Mouse (Mus musculus): ENCODE data around the gene Pbx1. TPM values are rescaled to one million over a fixed set of nuclear protein-coding genes. Genes with fewer than 3 reads are reported as not detected.
A peak's percentile ranks its signal among the peaks of the same experiment; 100 is the strongest.

Pbx1 gene
- polyA plus RNA-seq, 1 experiment from 2014 or later, result 48.8 TPM

- peak overlapping the region; percentile 92 for H3K9ac ChIP-seq
- peak overlapping the region; percentile 69 for H3K4me3 ChIP-seq (ENCODE audit: low read depth, low read length)
- no peaks in the 10 kb centered on the region for H3K27me3 ChIP-seq (ENCODE audit: insufficient read depth, low read length)
- 16% methylated on average over 7 of the region's 7 CpGs for WGBS
- H3K9me3 ChIP-seq (ENCODE audit: low read depth, low read length), result no peaks in the 10 kb centered on the region
- H3K27ac ChIP-seq (ENCODE audit: low read depth), result no peak overlapping the region
- peaks cover 20% of the 10 kb centered on the region for H3K4me1 ChIP-seq (ENCODE audit: insufficient read depth)
- H3K4me2 ChIP-seq, result peak overlapping the region; percentile 68
- DNase-seq, result no peak
- no peak for TF ChIP-seq CTCF (IDR thresholded peaks at IDR 0.05; ENCODE audit: low read depth)
- H3K36me3 ChIP-seq (ENCODE audit: insufficient read depth), result peaks cover 19% of the 10 kb centered on the region
- ATAC-seq (ENCODE audit: insufficient read depth), result no peak
Measured at GRCm38 (mm10) chr1:168426281-168426680, 5.8 kb downstream of the Pbx1 start.

DNA sequence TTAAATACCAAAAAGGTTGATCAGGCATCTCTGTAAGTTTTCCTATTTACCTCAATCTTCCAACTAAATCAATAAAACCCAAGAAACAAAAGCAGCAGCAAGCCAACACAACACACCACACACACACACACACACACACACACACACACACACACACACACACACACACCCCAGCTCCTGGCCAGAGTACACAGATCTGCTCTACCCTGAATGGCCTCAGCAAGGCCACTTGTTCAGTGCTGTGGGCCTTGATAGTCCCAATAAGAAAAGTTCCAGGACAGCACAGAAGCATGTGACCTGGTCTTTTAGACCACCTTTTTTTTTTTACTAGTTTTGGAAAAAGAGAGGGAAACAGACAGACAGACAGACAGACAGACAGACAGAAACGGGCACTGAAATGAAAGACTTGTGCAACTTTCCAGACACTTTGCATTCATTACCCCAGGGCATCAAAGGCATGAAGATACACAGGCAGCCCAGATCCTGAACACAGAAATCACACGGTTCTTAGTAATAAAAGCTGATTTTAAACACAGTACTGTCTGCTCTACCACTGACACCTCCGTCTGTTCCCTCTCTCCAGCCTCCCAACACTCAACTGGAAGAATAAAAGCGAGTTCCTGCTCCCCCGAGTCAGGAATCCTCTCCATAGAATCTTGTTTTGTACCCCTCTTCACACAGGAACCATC lies 6.9 kb downstream of the Pbx1 start:
- H3K4me1 ChIP-seq (ENCODE audit: insufficient read depth), result peaks cover 20% of the 10 kb centered on the region
- H3K9me3 ChIP-seq (ENCODE audit: low read depth, low read length), result no peaks in the 10 kb centered on the region
- 24% methylated on average over 5 of the region's 5 CpGs for WGBS
- ATAC-seq (ENCODE audit: insufficient read depth), result no peak
- H3K4me2 ChIP-seq, result peak overlapping the region; percentile 68
- H3K9ac ChIP-seq, result peak overlapping the region; percentile 43
- peak overlapping the region; percentile 69 for H3K4me3 ChIP-seq (ENCODE audit: low read depth, low read length)
- H3K36me3 ChIP-seq (ENCODE audit: insufficient read depth), result peaks cover 28% of the 10 kb centered on the region
- TF ChIP-seq CTCF (IDR thresholded peaks at IDR 0.05; ENCODE audit: low read depth), result no peak
- no peaks in the 10 kb centered on the region for H3K27me3 ChIP-seq (ENCODE audit: insufficient read depth, low read length)
- DNase-seq, result no peak
- peak overlapping the region; percentile 18; the same call in 1 of the 2 replicates for H3K27ac ChIP-seq (ENCODE audit: low read depth)

- Histone ChIP-seq H3K4me3 (ENCODE audit: low read depth, low read length) (peak overlapping the region; percentile 24), H3K36me3 (ENCODE audit: insufficient read depth) (peaks cover 34% of the 10 kb centered on the region), H3K4me2 (peak overlapping the region; percentile 68), H3K4me1 (ENCODE audit: insufficient read depth) (peaks cover 28% of the 10 kb centered on the region), H3K9ac (peak overlapping the region; percentile 40), H3K27ac (ENCODE audit: low read depth) (peak overlapping the region; percentile 62; the same call in 1 of the 2 replicates), H3K9me3 (ENCODE audit: low read depth, low read length) (no peaks in the 10 kb centered on the region), H3K27me3 (ENCODE audit: insufficient read depth, low read length) (no peaks in the 10 kb centered on the region)
- DNase-seq (peak; percentile 64), ATAC-seq (ENCODE audit: insufficient read depth) (peak; percentile 64)
- WGBS, result 28% methylated on average over 11 of the region's 11 CpGs
- no peak for TF ChIP-seq CTCF (IDR thresholded peaks at IDR 0.05; ENCODE audit: low read depth)
Measured at GRCm38 (mm10) chr1:168423389-168423930, 8.6 kb downstream of the Pbx1 start.

DNA sequence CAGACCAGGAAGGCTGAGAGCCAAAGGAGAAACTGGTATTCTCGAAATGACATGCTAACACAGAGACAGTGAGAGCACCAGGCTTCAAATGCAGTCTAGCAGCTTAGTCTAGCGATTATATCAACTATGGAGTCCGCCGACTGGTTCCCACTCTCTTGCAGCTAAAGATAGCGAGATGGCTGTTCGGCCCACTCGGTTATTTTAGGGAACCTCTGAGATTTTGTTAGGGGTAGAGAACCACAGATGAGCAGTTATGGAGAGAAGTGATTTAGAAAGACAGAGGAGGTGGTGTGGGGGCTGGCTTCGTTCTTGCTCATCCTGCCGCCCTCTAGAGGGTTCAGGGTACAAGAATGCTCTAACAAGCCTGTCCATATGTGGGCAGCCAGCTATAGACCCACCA lies 13.2 kb downstream of the Pbx1 start:
- TF ChIP-seq CTCF (IDR thresholded peaks at IDR 0.05; ENCODE audit: low read depth), result no peak
- DNase-seq, result no peak
- Histone ChIP-seq H3K27me3 (ENCODE audit: insufficient read depth, low read length) (no peaks in the 10 kb centered on the region), H3K27ac (ENCODE audit: low read depth) (no peak overlapping the region), H3K36me3 (ENCODE audit: insufficient read depth) (peaks cover 38% of the 10 kb centered on the region), H3K4me2 (no peak overlapping the region), H3K9ac (no peak overlapping the region), H3K4me1 (ENCODE audit: insufficient read depth) (peaks cover 25% of the 10 kb centered on the region), H3K9me3 (ENCODE audit: low read depth, low read length) (no peaks in the 10 kb centered on the region), H3K4me3 (ENCODE audit: low read depth, low read length) (no peak overlapping the region)
- WGBS, result 68% methylated on average over 9 of the region's 9 CpGs
- no peak for ATAC-seq (ENCODE audit: insufficient read depth)

GRCm38 (mm10) chr1:168417626-168418025 lies 14.4 kb downstream of the Pbx1 start:
- TF ChIP-seq CTCF (IDR thresholded peaks at IDR 0.05; ENCODE audit: low read depth), result no peak
- H3K36me3 ChIP-seq (ENCODE audit: insufficient read depth), result peaks cover 49% of the 10 kb centered on the region
- no peak overlapping the region for H3K9ac ChIP-seq
- peaks cover 15% of the 10 kb centered on the region for H3K4me1 ChIP-seq (ENCODE audit: insufficient read depth)
- no peak for DNase-seq
- no peak overlapping the region for H3K4me2 ChIP-seq
- H3K27ac ChIP-seq (ENCODE audit: low read depth), result no peak overlapping the region
- WGBS, result 44% methylated on average over 6 of the region's 6 CpGs
- H3K4me3 ChIP-seq (ENCODE audit: low read depth, low read length), result no peak overlapping the region
- ATAC-seq (ENCODE audit: insufficient read depth), result no peak
- no peaks in the 10 kb centered on the region for H3K27me3 ChIP-seq (ENCODE audit: insufficient read depth, low read length)
- H3K9me3 ChIP-seq (ENCODE audit: low read depth, low read length), result no peaks in the 10 kb centered on the region

DNA sequence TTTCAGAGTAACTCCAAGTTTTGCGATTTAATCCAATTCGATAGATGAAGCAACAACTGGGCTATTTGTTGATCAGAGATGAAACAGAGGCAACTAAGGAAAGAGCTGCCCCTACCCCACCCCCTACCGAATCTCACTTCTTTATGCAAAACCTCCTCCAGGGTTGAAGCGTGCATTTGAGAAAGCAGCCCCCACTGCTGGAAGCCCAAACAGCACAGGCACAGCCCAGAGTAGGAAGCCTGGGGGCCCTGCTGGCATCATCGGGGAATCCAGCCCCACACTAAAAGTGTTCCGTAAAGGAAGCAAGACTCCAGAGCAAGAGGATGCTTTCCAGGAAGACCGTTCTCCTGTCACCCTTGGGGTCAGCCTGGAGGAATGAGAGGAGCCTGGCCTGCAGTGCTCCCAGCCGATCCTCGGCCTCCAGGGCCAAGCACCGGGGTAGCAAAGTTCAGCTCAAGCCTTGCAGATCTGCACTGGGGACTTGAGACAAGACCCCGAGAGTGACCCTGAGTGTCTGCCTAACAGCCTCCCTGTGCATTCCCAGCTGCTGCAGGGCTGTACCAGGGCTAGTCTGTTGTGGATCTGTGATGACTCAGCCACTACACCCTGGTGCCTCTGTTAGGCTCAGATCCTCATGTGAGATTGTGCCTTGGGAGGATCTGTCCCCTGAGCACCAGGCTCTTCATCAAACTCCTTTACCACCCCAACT lies 15.2 kb downstream of the Pbx1 start:
- DNase-seq, result no peak
- Histone ChIP-seq H3K27ac (ENCODE audit: low read depth) (peak overlapping the region; percentile 56; the same call in 1 of the 2 replicates), H3K9me3 (ENCODE audit: low read depth, low read length) (no peaks in the 10 kb centered on the region), H3K9ac (peak overlapping the region; percentile 14; the same call in 1 of the 2 replicates), H3K4me3 (ENCODE audit: low read depth, low read length) (no peak overlapping the region), H3K36me3 (ENCODE audit: insufficient read depth) (peaks cover 42% of the 10 kb centered on the region), H3K4me1 (ENCODE audit: insufficient read depth) (peaks cover 16% of the 10 kb centered on the region), H3K4me2 (peak overlapping the region; percentile 35; the same call in 1 of the 2 replicates), H3K27me3 (ENCODE audit: insufficient read depth, low read length) (no peaks in the 10 kb centered on the region)
- ATAC-seq (ENCODE audit: insufficient read depth), result peak; percentile 62; the same call in 1 of the 2 replicates
- TF ChIP-seq CTCF (IDR thresholded peaks at IDR 0.05; ENCODE audit: low read depth), result no peak
- WGBS, result 21% methylated on average over 11 of the region's 11 CpGs

GRCm38 (mm10) chr1:168410611-168411010 lies 21.5 kb downstream of the Pbx1 start:
- no peak for TF ChIP-seq CTCF (IDR thresholded peaks at IDR 0.05; ENCODE audit: low read depth)
- WGBS, result 13% methylated on average over 10 of the region's 10 CpGs
- ATAC-seq (ENCODE audit: insufficient read depth), result no peak
- H3K4me1 ChIP-seq (ENCODE audit: insufficient read depth), result peaks cover 42% of the 10 kb centered on the region
- peaks cover 47% of the 10 kb centered on the region for H3K36me3 ChIP-seq (ENCODE audit: insufficient read depth)
- no peak overlapping the region for H3K4me3 ChIP-seq (ENCODE audit: low read depth, low read length)
- no peak overlapping the region for H3K4me2 ChIP-seq
- H3K9ac ChIP-seq, result no peak overlapping the region
- DNase-seq, result no peak
- H3K27ac ChIP-seq (ENCODE audit: low read depth), result peak overlapping the region; percentile 19; the same call in 1 of the 2 replicates
- H3K9me3 ChIP-seq (ENCODE audit: low read depth, low read length), result no peaks in the 10 kb centered on the region
- no peaks in the 10 kb centered on the region for H3K27me3 ChIP-seq (ENCODE audit: insufficient read depth, low read length)

Measured in lung, embryonic 14.5 days (tissue).